Mouse (Mus musculus) hindbrain, postnatal 0 days (tissue): Measurements from ENCODE around the gene Cntnap1. TPM values are rescaled to one million over a fixed set of nuclear protein-coding genes. Genes with fewer than 3 reads are reported as not detected.

Experiments used
- ATAC-seq: fragments of 200-750 bp; cut with Nextera tagmentation; 2 replicates; pipeline ENCODE4 v1.8.0; 2017; ENCODE audit warnings: mild to moderate bottlenecking, moderate TSS enrichment, moderate library complexity
- DNase-seq: peaks from one replicate; pipeline ENCODE4 v3.0.0-alpha.2; 2015; ENCODE audit warnings: low spot score
- H3K27ac ChIP-seq: fragments of 300-500 bp; sonication (generic); 2 replicates; pipeline ENCODE4 v1.5.1; 2014; ENCODE audit warnings: mild to moderate bottlenecking
- H3K27me3 ChIP-seq: fragments of 300-500 bp; sonication (generic); 2 replicates; pipeline ENCODE4 v1.6.1; 2014; ENCODE audit warnings: low read length, mixed read lengths; ENCODE audit not compliant: insufficient read depth
- H3K36me3 ChIP-seq: fragments of 300-500 bp; sonication (generic); 2 replicates; pipeline ENCODE4 v1.6.1; 2014; ENCODE audit warnings: low read length, mixed read lengths; ENCODE audit not compliant: insufficient read depth
- H3K4me1 ChIP-seq: fragments of 300-500 bp; sonication (generic); 2 replicates; pipeline ENCODE4 v1.6.1; 2014; ENCODE audit warnings: antibody characterized with exemption, low read length, mixed read lengths; ENCODE audit not compliant: insufficient read depth
- H3K4me2 ChIP-seq: fragments of 300-500 bp; sonication (generic); 2 replicates; pipeline ENCODE4 v1.6.1; 2014; ENCODE audit warnings: low read depth, mild to moderate bottlenecking, low read length, moderate library complexity, mixed read lengths
- H3K4me3 ChIP-seq: fragments of 300-500 bp; sonication (generic); 2 replicates; pipeline ENCODE4 v1.5.1; 2014; ENCODE audit warnings: low read length
- H3K9ac ChIP-seq: fragments of 300-500 bp; sonication (generic); replicated peaks from 2 replicates; pipeline ENCODE4 v1.6.1; 2014; ENCODE audit warnings: mild to moderate bottlenecking, low read length, moderate library complexity, mixed read lengths
- H3K9me3 ChIP-seq: fragments of 300-500 bp; sonication (generic); 2 replicates; pipeline ENCODE4 v1.6.1; 2016; ENCODE audit warnings: low read length, mixed read lengths
- CTCF ChIP-seq: IDR thresholded peaks from 2 replicates; pipeline ENCODE4 v1.5.1; 2016; ENCODE audit warnings: antibody characterized with exemption, control low read depth, low read depth
- WGBS: fragments of 180-500 bp; shearing (Covaris S2); extraction: QIAGEN DNeasy Blood & Tissue Kit; methylation state at CpG from one replicate; pipeline ENCODE4 v1.1.7; 2014; 5-methylcytosine and 5-hydroxymethylcytosine counted together
- polyA plus RNA-seq: library from polyadenylated mRNA; unstranded; fragments of >200 nt; fragmentation: Nextera tagmentation; extraction: Ambion mirVana; gene quantifications from 2 replicates; pipeline ENCODE4 v1.2.1, GENCODE M21; 2015
- total RNA-seq: library from RNA; depleted of rRNA; stranded (reverse); fragments of >200 nt; gene quantifications from 2 replicates; pipeline ENCODE4 v1.2.3, GENCODE M21; 2014

Gene Cntnap1
- total and polyA plus RNA-seq, 2 experiments from 2014 or later, result 6.5 to 28.9 TPM

DNA sequence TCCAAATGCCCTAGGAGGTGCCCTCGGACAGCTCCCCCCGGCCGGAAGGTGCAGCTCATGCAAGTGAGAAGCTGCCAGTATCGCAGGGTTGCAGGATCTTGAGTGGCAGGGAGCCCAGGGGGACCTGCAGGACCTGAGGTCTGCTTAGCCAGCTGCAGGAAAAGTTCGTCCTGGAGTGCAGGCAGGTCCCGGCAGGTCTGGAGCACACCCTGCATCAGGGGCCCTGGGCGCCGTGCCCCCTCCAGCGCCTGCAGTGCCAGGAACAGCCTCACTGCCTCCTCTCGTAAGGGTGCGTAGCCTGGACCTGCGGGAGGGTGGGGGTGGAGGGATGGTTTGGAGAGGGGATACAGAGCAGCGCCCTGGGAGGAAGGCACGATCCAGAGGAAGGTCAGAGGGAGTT, 4.0 kb upstream of the Cntnap1 start:
- DNase-seq (no peak), ATAC-seq (no peak)
- Histone ChIP-seq H3K9me3 (no peaks in the 10 kb centered on the region), H3K27me3 (peaks cover 31% of the 10 kb centered on the region), H3K9ac (no peak overlapping the region), H3K4me2 (no peak overlapping the region), H3K4me1 (peaks cover 16% of the 10 kb centered on the region; the same call in 1 of the 2 replicates), H3K36me3 (peaks cover 21% of the 10 kb centered on the region; the same call in 1 of the 2 replicates), H3K4me3 (no peak overlapping the region), H3K27ac (no peak overlapping the region)
- WGBS, result 67% methylated on average over 14 of the region's 14 CpGs
- no peak for TF ChIP-seq CTCF

DNA sequence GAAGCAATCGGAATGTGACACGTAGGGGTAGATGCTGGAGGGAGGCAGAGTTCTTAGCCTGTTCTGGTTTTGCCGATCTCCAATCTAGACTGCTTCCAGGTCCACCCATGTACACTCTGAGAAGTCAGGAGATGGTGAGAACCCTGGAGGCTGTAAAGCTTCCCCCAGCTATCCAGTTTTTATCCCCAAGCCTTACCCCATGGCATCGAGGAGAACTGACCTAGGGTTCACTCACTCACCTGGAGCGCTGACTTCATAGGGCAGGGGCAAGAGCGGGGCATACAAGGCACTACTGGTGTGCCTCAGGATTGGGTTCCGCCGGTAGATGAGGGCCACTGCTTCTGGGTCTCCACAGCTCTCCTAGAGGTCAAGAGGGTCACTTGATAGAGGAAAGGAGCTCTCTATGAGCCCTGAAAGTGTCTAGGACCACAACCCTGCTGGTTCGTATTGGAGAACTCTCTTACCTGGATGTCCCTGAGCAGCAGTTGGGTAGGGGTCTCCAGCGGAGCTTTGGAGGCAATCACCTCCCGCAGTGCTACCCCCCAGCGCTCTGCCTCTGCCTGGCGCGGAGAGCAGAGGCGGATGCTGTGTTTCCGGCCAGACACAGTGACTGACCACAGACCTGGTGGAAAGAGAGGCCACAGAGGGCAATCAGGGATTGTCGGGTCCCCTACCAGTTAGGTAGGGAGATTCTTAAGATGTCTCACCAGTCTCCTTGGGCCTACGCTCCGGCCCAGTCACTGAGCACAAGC, 2.9 kb upstream of the Cntnap1 start:
- no peaks in the 10 kb centered on the region for H3K9me3 ChIP-seq
- ATAC-seq (no peak), DNase-seq (no peak)
- no peak overlapping the region for H3K9ac ChIP-seq
- H3K27me3 ChIP-seq, result peaks cover 31% of the 10 kb centered on the region
- H3K4me2 ChIP-seq, result no peak overlapping the region
- H3K4me1 ChIP-seq, result peaks cover 16% of the 10 kb centered on the region; the same call in 1 of the 2 replicates
- no peak overlapping the region for H3K4me3 ChIP-seq
- WGBS, result 68% methylated on average over 19 of the region's 19 CpGs
- H3K27ac ChIP-seq, result no peak overlapping the region
- H3K36me3 ChIP-seq, result peaks cover 14% of the 10 kb centered on the region; the same call in 1 of the 2 replicates
- TF ChIP-seq CTCF, result no peak

DNA sequence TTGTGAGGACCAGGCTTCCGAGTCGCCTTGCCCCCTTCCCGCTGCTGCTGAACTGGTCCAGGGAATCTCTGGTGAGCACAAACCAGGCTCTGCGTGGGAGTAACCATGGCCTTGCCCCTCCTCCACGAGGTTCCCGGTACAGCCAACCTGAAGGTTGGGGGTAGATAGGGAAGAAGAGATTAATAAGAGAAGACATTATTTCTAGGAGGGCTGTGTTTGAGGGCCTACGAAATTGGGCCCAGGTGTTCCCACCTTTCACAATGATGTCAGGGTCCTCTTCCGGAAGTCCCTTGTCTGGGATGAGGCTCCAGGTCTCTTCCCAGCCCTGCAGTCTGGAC, 2.4 kb upstream of the Cntnap1 start:
- Histone ChIP-seq H3K4me1 (peaks cover 18% of the 10 kb centered on the region; the same call in 1 of the 2 replicates), H3K4me2 (0 out of 2 replicates have a peak overlapping the region, but pooled peaks have one; percentile 89), H3K27me3 (peaks cover 31% of the 10 kb centered on the region), H3K9me3 (no peaks in the 10 kb centered on the region), H3K27ac (no peak overlapping the region), H3K4me3 (no peak overlapping the region), H3K9ac (no peak overlapping the region), H3K36me3 (peaks cover 14% of the 10 kb centered on the region; the same call in 1 of the 2 replicates)
- 61% methylated on average over 8 of the region's 8 CpGs for WGBS
- ATAC-seq (no peak), DNase-seq (no peak)
- TF ChIP-seq CTCF, result no peak

DNA sequence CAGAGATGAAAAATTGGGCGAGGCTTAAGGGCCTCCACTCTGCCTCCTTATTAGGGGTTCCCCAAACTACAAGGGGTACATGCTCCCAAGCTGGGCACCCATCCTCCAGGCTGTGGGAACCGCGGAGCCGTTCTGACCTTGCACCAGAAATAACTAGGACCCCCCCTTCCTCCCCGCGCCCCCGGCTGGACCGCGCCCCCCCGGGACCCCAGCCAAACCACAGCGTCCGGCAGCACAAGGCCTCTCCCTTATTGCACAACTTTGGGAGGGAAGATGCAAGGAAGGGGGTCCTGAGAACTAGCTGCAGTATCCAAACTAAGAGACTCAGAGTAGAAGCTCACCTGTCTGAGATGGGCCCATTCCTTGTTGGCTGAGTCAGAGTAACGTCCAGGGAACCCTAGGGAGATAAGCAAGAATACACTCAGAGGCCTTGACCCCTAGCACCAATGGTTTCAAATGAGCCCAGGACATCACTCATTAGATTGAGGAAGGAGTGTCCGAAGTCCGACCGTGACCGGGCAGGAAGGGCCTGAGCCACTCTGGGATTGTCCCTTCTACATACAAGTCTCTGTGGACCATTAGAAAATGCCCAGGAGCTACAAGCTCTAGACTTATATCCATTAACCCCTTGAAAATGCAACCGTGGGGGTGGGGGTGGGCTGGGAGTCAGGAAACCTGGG, 1.9 kb upstream of the Cntnap1 start:
- Histone ChIP-seq H3K27me3 (peaks cover 31% of the 10 kb centered on the region), H3K27ac (no peak overlapping the region), H3K4me2 (peak overlapping the region; percentile 89), H3K36me3 (peaks cover 14% of the 10 kb centered on the region; the same call in 1 of the 2 replicates), H3K4me1 (peaks cover 23% of the 10 kb centered on the region; the same call in 1 of the 2 replicates), H3K9me3 (no peaks in the 10 kb centered on the region), H3K4me3 (no peak overlapping the region), H3K9ac (no peak overlapping the region)
- no peak for ATAC-seq
- no peak for TF ChIP-seq CTCF
- no peak for DNase-seq
- 61% methylated on average over 18 of the region's 18 CpGs for WGBS

DNA sequence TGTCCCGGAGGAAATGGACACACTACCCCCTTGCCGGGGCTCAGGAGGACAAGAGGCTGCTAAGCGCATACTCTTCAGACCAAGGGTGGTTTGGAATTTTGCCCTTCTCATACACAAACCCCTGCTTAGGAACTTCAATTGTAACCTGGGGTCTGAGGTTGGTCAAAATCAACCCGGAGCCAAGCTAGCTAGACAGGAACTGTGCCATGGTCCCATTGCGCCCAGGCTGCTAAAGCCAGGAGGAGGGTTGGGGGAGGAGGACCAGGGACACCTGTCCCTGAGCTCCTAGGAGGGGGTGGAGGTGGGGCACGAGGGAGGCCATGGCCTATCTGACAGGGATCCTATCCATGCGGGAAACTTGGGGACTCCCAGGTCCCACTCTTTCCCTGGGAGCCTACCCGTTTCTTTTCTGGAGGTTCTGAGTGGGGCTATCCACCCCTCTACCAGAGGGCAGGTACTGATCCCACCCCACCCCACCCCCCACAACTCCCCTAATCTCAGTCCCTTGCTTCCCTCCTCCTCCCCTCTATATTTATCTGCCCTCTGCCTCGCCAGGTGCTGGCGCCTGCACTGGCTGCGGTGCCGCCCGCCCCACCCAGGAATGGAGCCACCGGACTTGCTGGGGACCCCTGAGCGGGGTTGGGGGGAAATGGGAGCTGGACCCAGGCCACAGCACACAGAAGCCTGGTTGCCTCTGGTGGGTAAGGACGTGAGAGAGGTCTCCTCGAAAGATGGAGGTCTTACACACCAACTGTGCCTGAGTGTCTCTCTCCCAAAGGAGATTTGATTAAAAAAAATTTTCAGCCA, 819 bp upstream of the Cntnap1 start:
- no peak for DNase-seq
- Histone ChIP-seq H3K9ac (peak overlapping the region; percentile 57), H3K4me2 (peak overlapping the region; percentile 89), H3K27me3 (peaks cover 31% of the 10 kb centered on the region), H3K4me3 (peak overlapping the region; percentile 62), H3K27ac (peak overlapping the region; percentile 75; the same call in 1 of the 2 replicates), H3K4me1 (peaks cover 34% of the 10 kb centered on the region), H3K9me3 (no peaks in the 10 kb centered on the region), H3K36me3 (peaks cover 14% of the 10 kb centered on the region; the same call in 1 of the 2 replicates)
- no peak for TF ChIP-seq CTCF
- no peak for ATAC-seq
- WGBS, result 17% methylated on average over 17 of the region's 17 CpGs
